Mouse (Mus musculus): Measurements from ENCODE around the gene Vat1l.

Gene Vat1l

GRCm38 (mm10) chr8:114259713-114260355 lies 54.4 kb downstream of the Vat1l start:
- no peaks in the 10 kb centered on the region for H3K4me1 ChIP-seq (replicated peaks; ENCODE audit: low read depth, low read length)
- TF ChIP-seq POU5F1 (IDR thresholded peaks at IDR 0.05; ENCODE audit: borderline replicate concordance, low read length), result no peak
- no peak for TF ChIP-seq CTCF (conservative IDR thresholded peaks at IDR 0.05; ENCODE audit: low read length)
- TF ChIP-seq NANOG (IDR thresholded peaks at IDR 0.05; ENCODE audit: borderline replicate concordance, low read length), result no peak
- no peaks in the 10 kb centered on the region for H3K9me3 ChIP-seq (ENCODE audit: low read length)
- no peaks in the 10 kb centered on the region for H3K36me3 ChIP-seq (ENCODE audit: insufficient read depth, low read length)
- no peaks in the 10 kb centered on the region for H3K27me3 ChIP-seq (ENCODE audit: insufficient read depth, low read length)
- no peak overlapping the region for H3K4me3 ChIP-seq (replicated peaks; ENCODE audit: low read length)

DNA sequence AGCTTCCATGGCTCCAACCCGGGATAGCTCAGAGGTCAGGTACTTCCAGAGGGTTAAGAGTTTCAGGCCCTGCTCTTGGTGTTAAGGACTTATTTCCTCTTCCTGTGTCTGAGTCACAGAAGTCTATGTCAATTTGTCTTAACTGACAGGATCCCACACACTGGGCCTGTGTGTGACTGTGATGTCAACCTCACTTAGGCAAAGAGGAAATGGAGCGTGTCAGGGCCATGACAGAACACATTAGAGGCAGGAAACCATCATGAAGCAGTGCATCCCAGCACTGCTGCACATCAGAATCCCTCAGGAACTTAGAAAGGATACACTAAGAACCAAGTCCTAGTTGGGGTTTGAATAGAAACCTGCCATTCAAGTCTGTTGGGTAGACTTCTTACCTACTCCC lies 56.9 kb downstream of the Vat1l start:
- TF ChIP-seq CTCF (conservative IDR thresholded peaks at IDR 0.05; ENCODE audit: low read length) (no peak), POU5F1 (IDR thresholded peaks at IDR 0.05; ENCODE audit: borderline replicate concordance, low read length) (no peak), NANOG (IDR thresholded peaks at IDR 0.05; ENCODE audit: borderline replicate concordance, low read length) (no peak)
- Histone ChIP-seq H3K36me3 (ENCODE audit: insufficient read depth, low read length) (no peaks in the 10 kb centered on the region), H3K9me3 (ENCODE audit: low read length) (no peaks in the 10 kb centered on the region), H3K27me3 (ENCODE audit: insufficient read depth, low read length) (no peaks in the 10 kb centered on the region), H3K4me1 (replicated peaks; ENCODE audit: low read depth, low read length) (no peaks in the 10 kb centered on the region), H3K4me3 (replicated peaks; ENCODE audit: low read length) (no peak overlapping the region)

- Histone ChIP-seq H3K27me3 (ENCODE audit: insufficient read depth, low read length) (no peaks in the 10 kb centered on the region), H3K4me3 (replicated peaks; ENCODE audit: low read length) (no peak overlapping the region), H3K4me1 (replicated peaks; ENCODE audit: low read depth, low read length) (no peaks in the 10 kb centered on the region), H3K36me3 (ENCODE audit: insufficient read depth, low read length) (no peaks in the 10 kb centered on the region), H3K9me3 (ENCODE audit: low read length) (no peaks in the 10 kb centered on the region)
- TF ChIP-seq NANOG (IDR thresholded peaks at IDR 0.05; ENCODE audit: borderline replicate concordance, low read length) (no peak), CTCF (conservative IDR thresholded peaks at IDR 0.05; ENCODE audit: low read length) (no peak)
Measured at GRCm38 (mm10) chr8:114274558-114274957, 69.1 kb downstream of the Vat1l start.

DNA sequence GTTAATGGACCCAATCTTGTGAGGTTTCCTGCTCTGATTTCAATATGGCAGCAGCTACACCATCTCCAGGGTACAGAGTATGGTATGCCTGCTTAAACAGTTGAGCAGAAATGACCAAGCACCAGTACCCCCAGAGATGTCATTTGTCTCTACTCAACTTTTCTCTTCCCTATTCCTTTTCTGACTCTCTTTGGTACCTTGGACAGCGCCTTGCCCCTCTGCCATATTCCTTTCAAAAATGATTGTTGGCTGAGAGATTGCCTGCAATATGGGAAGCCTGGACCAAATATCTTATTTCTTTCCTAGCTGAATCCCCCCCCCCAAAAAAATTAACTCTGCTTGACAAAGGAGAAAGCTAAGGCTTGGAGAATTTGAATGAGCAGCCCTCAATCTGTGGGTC lies 75.7 kb downstream of the Vat1l start:
- Histone ChIP-seq H3K36me3 (ENCODE audit: insufficient read depth, low read length) (no peaks in the 10 kb centered on the region), H3K4me3 (replicated peaks; ENCODE audit: low read length) (no peak overlapping the region), H3K9me3 (ENCODE audit: low read length) (no peaks in the 10 kb centered on the region), H3K4me1 (replicated peaks; ENCODE audit: low read depth, low read length) (no peaks in the 10 kb centered on the region), H3K27me3 (ENCODE audit: insufficient read depth, low read length) (no peaks in the 10 kb centered on the region)
- TF ChIP-seq NANOG (IDR thresholded peaks at IDR 0.05; ENCODE audit: borderline replicate concordance, low read length) (no peak), CTCF (conservative IDR thresholded peaks at IDR 0.05; ENCODE audit: low read length) (no peak), POU5F1 (IDR thresholded peaks at IDR 0.05; ENCODE audit: borderline replicate concordance, low read length) (no peak)

DNA sequence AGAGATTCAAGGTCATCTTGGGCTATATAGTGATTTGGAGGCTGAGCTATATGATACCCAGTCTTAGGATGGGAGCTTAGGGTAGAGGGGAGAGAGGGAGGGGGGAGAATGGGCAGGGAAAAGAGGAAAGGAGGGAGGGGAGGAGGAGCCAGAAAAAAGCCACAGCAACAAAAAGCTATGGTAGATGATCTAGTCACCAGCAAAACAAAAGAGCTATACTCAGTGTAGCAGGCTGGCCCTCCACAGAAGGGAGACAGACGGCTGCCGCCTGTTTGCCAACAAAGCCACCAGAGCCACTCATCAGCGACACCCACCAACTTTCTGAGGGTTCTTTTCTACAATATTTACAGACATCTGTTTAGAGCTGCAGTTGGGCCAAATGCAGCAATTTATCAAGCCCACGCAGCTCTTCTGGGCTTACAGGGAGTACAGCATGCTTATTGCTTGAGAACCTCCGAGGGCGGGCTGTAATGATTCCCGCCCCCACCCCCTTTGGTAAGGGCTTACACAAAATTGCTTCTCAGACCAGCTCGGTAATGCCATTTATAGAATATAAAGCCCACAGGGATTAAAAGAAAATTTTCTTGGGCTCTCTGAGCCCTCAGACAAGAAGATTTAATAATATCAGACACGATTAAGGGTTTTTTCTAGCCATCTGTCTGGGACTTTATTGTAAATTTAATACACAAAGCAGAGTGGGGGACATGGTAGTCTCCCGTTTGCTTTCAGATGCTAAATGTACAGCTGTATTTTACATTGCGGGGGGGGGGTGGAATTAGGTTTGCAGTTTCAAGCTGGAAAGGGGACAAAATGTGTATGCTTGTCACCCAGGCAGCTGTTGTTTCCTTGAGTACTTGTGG lies 89.7 kb downstream of the Vat1l start:
- Histone ChIP-seq H3K9me3 (ENCODE audit: low read length) (peaks cover 14% of the 10 kb centered on the region), H3K4me3 (replicated peaks; ENCODE audit: low read length) (no peak overlapping the region), H3K36me3 (ENCODE audit: insufficient read depth, low read length) (no peaks in the 10 kb centered on the region), H3K27me3 (ENCODE audit: insufficient read depth, low read length) (no peaks in the 10 kb centered on the region), H3K4me1 (replicated peaks; ENCODE audit: low read depth, low read length) (no peaks in the 10 kb centered on the region)
- TF ChIP-seq POU5F1 (IDR thresholded peaks at IDR 0.05; ENCODE audit: borderline replicate concordance, low read length), result no peak
- no peak for TF ChIP-seq NANOG (IDR thresholded peaks at IDR 0.05; ENCODE audit: borderline replicate concordance, low read length)
- no peak for TF ChIP-seq CTCF (conservative IDR thresholded peaks at IDR 0.05; ENCODE audit: low read length)

DNA sequence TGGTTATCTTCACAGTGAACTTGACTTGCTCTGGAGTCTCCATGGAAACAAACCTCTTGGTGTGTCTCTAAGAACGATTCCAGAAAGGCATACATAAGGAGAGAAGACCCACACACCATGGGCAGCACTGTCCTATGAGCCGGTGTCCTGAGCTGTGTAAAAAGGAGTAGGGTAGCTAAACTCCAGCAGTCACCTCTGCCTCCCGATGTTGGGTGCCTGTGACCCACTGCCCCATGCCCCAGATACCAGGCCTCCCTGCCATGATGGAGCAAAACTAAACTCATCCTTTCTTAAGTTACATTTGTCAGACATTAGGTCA lies 90.3 kb downstream of the Vat1l start:
- Histone ChIP-seq H3K27me3 (ENCODE audit: insufficient read depth, low read length) (no peaks in the 10 kb centered on the region), H3K9me3 (ENCODE audit: low read length) (peaks cover 14% of the 10 kb centered on the region), H3K36me3 (ENCODE audit: insufficient read depth, low read length) (no peaks in the 10 kb centered on the region), H3K4me1 (replicated peaks; ENCODE audit: low read depth, low read length) (no peaks in the 10 kb centered on the region), H3K4me3 (replicated peaks; ENCODE audit: low read length) (no peak overlapping the region)
- TF ChIP-seq NANOG (IDR thresholded peaks at IDR 0.05; ENCODE audit: borderline replicate concordance, low read length) (no peak), CTCF (conservative IDR thresholded peaks at IDR 0.05; ENCODE audit: low read length) (no peak), POU5F1 (IDR thresholded peaks at IDR 0.05; ENCODE audit: borderline replicate concordance, low read length) (no peak)

DNA sequence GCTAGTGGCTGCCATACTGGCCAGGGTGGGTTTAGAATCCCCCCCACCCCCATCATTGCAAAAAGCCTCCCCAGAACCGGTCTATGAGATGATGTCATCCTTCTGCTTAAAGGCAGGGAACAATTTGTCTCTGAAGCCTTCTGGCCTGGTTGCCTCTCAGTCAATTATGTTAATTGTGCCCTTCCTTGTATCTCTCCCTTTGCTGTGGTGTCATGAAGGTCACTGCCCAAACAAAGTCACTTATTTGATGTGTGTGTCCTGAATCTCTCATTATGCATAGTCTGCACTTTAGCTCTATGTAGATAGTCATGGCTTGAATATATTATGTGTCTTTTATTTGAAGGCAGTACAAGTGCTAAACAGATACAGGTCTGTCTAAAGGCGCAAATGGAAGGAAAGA lies 92.8 kb downstream of the Vat1l start:
- H3K4me3 ChIP-seq (replicated peaks; ENCODE audit: low read length), result no peak overlapping the region
- no peaks in the 10 kb centered on the region for H3K36me3 ChIP-seq (ENCODE audit: insufficient read depth, low read length)
- no peaks in the 10 kb centered on the region for H3K27me3 ChIP-seq (ENCODE audit: insufficient read depth, low read length)
- no peaks in the 10 kb centered on the region for H3K4me1 ChIP-seq (replicated peaks; ENCODE audit: low read depth, low read length)
- TF ChIP-seq POU5F1 (IDR thresholded peaks at IDR 0.05; ENCODE audit: borderline replicate concordance, low read length), result no peak
- no peak for TF ChIP-seq NANOG (IDR thresholded peaks at IDR 0.05; ENCODE audit: borderline replicate concordance, low read length)
- TF ChIP-seq CTCF (conservative IDR thresholded peaks at IDR 0.05; ENCODE audit: low read length), result no peak
- peaks cover 14% of the 10 kb centered on the region for H3K9me3 ChIP-seq (ENCODE audit: low read length)

DNA sequence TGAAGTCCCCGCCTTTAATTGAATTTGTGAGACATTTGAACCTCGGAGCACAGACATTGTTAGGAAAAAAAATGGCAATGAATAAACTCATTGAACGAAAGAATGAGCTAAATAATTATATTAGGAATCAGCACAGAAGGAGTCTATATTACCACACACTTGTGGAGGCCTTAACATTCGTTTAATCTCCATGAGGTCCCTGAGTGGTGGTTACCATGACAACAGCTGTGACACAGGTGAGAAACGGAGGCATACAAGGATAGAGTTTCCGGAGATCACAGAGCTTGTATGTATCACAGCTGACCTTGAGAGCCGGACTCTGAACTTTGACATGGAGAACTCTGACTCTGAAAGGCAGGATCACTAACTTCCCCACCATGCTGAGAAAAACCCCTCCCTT lies 94.7 kb downstream of the Vat1l start:
- no peaks in the 10 kb centered on the region for H3K27me3 ChIP-seq (ENCODE audit: insufficient read depth, low read length)
- TF ChIP-seq POU5F1 (IDR thresholded peaks at IDR 0.05; ENCODE audit: borderline replicate concordance, low read length) (no peak), NANOG (IDR thresholded peaks at IDR 0.05; ENCODE audit: borderline replicate concordance, low read length) (no peak), CTCF (conservative IDR thresholded peaks at IDR 0.05; ENCODE audit: low read length) (no peak)

More for the DNA sequence above, 94.7 kb downstream of the Vat1l start:
- no peak overlapping the region for H3K4me3 ChIP-seq (replicated peaks; ENCODE audit: low read length)
- no peaks in the 10 kb centered on the region for H3K4me1 ChIP-seq (replicated peaks; ENCODE audit: low read depth, low read length)
- no peaks in the 10 kb centered on the region for H3K36me3 ChIP-seq (ENCODE audit: insufficient read depth, low read length)
- peaks cover 16% of the 10 kb centered on the region for H3K9me3 ChIP-seq (ENCODE audit: low read length)
